11 mouse cellular contexts compared by ENCODE assay signal in the genomic region with DNA sequence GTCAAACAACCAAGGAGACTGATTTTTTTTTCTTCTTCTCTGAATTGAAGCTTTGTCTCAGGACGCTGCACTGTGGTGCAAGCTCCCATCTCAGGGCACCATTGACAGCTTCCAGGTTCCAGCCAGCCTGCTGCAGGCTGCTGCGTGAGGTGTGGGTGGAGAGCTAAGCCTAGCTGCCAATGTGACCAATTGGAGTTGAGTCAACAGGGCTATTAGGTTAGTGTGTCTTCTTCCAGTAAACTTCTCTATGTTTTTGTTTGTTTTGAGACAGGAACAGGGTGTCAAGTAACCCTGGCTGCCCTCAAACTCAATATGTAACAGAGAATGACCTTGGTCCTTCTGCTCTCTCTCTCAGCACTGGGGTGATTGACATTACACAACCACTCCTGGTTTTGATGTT.
DNase-seq lines count a peak whose midpoint lies in the region; ATAC-seq and TF ChIP-seq lines count a peak whose summit lies in the region.
"Had no signal": no experiment of that assay in that cellular context is flagged by ENCODE, and none has a peak within 500 bp of the region (broad histone marks: within the 10 kb centered on the region; RNA-seq: fewer than 3 reads in every experiment).

No protein-coding gene starts in this region.

- TF ChIP-seq EP300 in stomach, postnatal 0 days (optimal IDR thresholded peaks at IDR 0.05): no peak

- peaks cover 6% of the 10 kb centered on the region for H3K4me1 ChIP-seq in midbrain, embryonic 11.5 days (ENCODE audit: control insufficient read depth, insufficient read depth, low read length)
- H3K4me1 ChIP-seq in midbrain, embryonic 16.5 days (ENCODE audit: control insufficient read depth, insufficient read depth, low read length): 0 out of 2 replicates have a peak, but pooled peaks cover 1% of the 10 kb centered on the region
- no peaks in the 10 kb centered on the region for H3K4me1 ChIP-seq in liver, embryonic 11.5 days (replicated peaks; ENCODE audit: control insufficient read depth, insufficient read depth, low read length)
- H3K4me1 ChIP-seq in stomach, postnatal 0 days (replicated peaks; ENCODE audit: control insufficient read depth, insufficient read depth): no peaks in the 10 kb centered on the region; the same call in 1 of the 2 replicates

- no peak overlapping the region for H3K4me2 ChIP-seq in midbrain, embryonic 11.5 days
- no peak overlapping the region for H3K4me2 ChIP-seq in midbrain, embryonic 16.5 days (ENCODE audit: low read length)
- no peak overlapping the region for H3K4me2 ChIP-seq in liver, embryonic 11.5 days
- H3K4me2 ChIP-seq in stomach, postnatal 0 days (replicated peaks; ENCODE audit: low read depth): peak overlapping the region; percentile 23; the same call in 1 of the 2 replicates
- H3K4me2 ChIP-seq: hindbrain, embryonic 15.5 days had no signal

- TF ChIP-seq CTCF in stomach, postnatal 0 days (IDR thresholded peaks at IDR 0.05; ENCODE audit: low read depth): no peak

- H3K9ac ChIP-seq in midbrain, embryonic 11.5 days (ENCODE audit: low read length): no peak overlapping the region
- H3K9ac ChIP-seq in midbrain, embryonic 16.5 days (ENCODE audit: low read depth, low read length): no peak overlapping the region
- H3K9ac ChIP-seq in liver, embryonic 11.5 days (ENCODE audit: low read depth, low read length): no peak overlapping the region
- no peak overlapping the region for H3K9ac ChIP-seq in stomach, postnatal 0 days (ENCODE audit: low read length)
- H3K9ac ChIP-seq: hindbrain, embryonic 15.5 days had no signal

- no peaks in the 10 kb centered on the region for H3K36me3 ChIP-seq in midbrain, embryonic 11.5 days (ENCODE audit: control insufficient read depth, insufficient read depth, low read length)
- H3K36me3 ChIP-seq in midbrain, embryonic 16.5 days (ENCODE audit: control insufficient read depth, insufficient read depth, low read length): no peaks in the 10 kb centered on the region
- H3K36me3 ChIP-seq in liver, embryonic 11.5 days (ENCODE audit: control insufficient read depth, insufficient read depth, low read length): no peaks in the 10 kb centered on the region
- H3K36me3 ChIP-seq in stomach, postnatal 0 days (ENCODE audit: control insufficient read depth, insufficient read depth, low read length): no peaks in the 10 kb centered on the region
- H3K36me3 ChIP-seq: hindbrain, embryonic 15.5 days had no signal

- ATAC-seq in frontal cortex, adult (ENCODE audit: low TSS enrichment): peak; percentile 75
- ATAC-seq in midbrain, embryonic 11.5 days (ENCODE audit: low FRiP score): no peak
- ATAC-seq in midbrain, embryonic 16.5 days: no peak
- ATAC-seq in liver, embryonic 11.5 days (replicated peaks; ENCODE audit: low FRiP score): peak; percentile 57
- ATAC-seq in stomach, postnatal 0 days (ENCODE audit: low FRiP score, low TSS enrichment): peak; percentile 66; the same call in 1 of the 2 replicates
- no peak for ATAC-seq in cerebellum, adult (ENCODE audit: insufficient number of reproducible peaks, low FRiP score, low TSS enrichment)

- H3K27ac ChIP-seq in midbrain, embryonic 11.5 days (ENCODE audit: low read depth, low read length): no peak overlapping the region
- H3K27ac ChIP-seq in midbrain, embryonic 16.5 days (ENCODE audit: low read length): no peak overlapping the region
- no peak overlapping the region for H3K27ac ChIP-seq in liver, embryonic 11.5 days (ENCODE audit: low read depth, low read length)
- no peak overlapping the region for H3K27ac ChIP-seq in stomach, postnatal 0 days (replicated peaks)
- H3K27ac ChIP-seq: heart, adult 2 months; hindbrain, embryonic 15.5 days had no signal

- 56% methylated on average over 2 of the region's 2 CpGs for WGBS in midbrain, embryonic 11.5 days
- 72% methylated on average over 2 of the region's 2 CpGs for WGBS in midbrain, embryonic 16.5 days
- WGBS in liver, embryonic 11.5 days: 35% methylated on average over 2 of the region's 2 CpGs
- WGBS in stomach, postnatal 0 days: 28% methylated on average over 2 of the region's 2 CpGs

- no peak overlapping the region for H3K4me3 ChIP-seq in midbrain, embryonic 11.5 days (ENCODE audit: low read depth, low read length)
- no peak overlapping the region for H3K4me3 ChIP-seq in midbrain, embryonic 16.5 days (ENCODE audit: low read depth, low read length)
- no peak overlapping the region for H3K4me3 ChIP-seq in liver, embryonic 11.5 days (ENCODE audit: low read depth, low read length)
- no peak overlapping the region for H3K4me3 ChIP-seq in stomach, postnatal 0 days (ENCODE audit: low read depth, low read length)
- H3K4me3 ChIP-seq: heart, adult 2 months; hindbrain, embryonic 15.5 days had no signal

- H3K9me3 ChIP-seq in midbrain, embryonic 11.5 days (ENCODE audit: control insufficient read depth, low read length): no peaks in the 10 kb centered on the region
- no peaks in the 10 kb centered on the region for H3K9me3 ChIP-seq in midbrain, embryonic 16.5 days (replicated peaks; ENCODE audit: control insufficient read depth, low read length, poor library complexity, severe bottlenecking)
- H3K9me3 ChIP-seq in liver, embryonic 11.5 days (ENCODE audit: control insufficient read depth, low read length): no peaks in the 10 kb centered on the region
- H3K9me3 ChIP-seq in stomach, postnatal 0 days (ENCODE audit: control insufficient read depth, low read length): no peaks in the 10 kb centered on the region
- H3K9me3 ChIP-seq: hindbrain, embryonic 15.5 days had no signal

- no peak for DNase-seq in frontal cortex, adult 2 months (ENCODE audit: extremely low spot score in 1 of 2, low spot score in 1 of 2)
- peak; percentile 60 for DNase-seq in midbrain, embryonic 11.5 days (ENCODE audit: low spot score, missing footprints)
- DNase-seq in liver, embryonic 11.5 days (ENCODE audit: low spot score): no peak
- DNase-seq in stomach, postnatal 0 days (ENCODE audit: low spot score): peak; percentile 26
- DNase-seq in cerebellum, postnatal 25 days: no peak
- DNase-seq: cerebellum, adult 11-12 months had no signal

- no peaks in the 10 kb centered on the region for H3K27me3 ChIP-seq in midbrain, embryonic 11.5 days (ENCODE audit: control insufficient read depth, insufficient read depth, low read length)
- H3K27me3 ChIP-seq in midbrain, embryonic 16.5 days (ENCODE audit: control insufficient read depth, insufficient read depth, low read depth, low read length): no peaks in the 10 kb centered on the region
- H3K27me3 ChIP-seq in liver, embryonic 11.5 days (replicated peaks; ENCODE audit: control insufficient read depth, insufficient read depth, low read length): no peaks in the 10 kb centered on the region
- H3K27me3 ChIP-seq in stomach, postnatal 0 days (ENCODE audit: control insufficient read depth, insufficient read depth, low read length): no peaks in the 10 kb centered on the region
- H3K27me3 ChIP-seq: hindbrain, embryonic 15.5 days had no signal

Comparison
In these comparisons a context has a peak if more than half of its experiments do, and no peak if none do; other contexts are left out.
1. ATAC-seq: peak in frontal cortex, adult (single experiment), liver, embryonic 11.5 days (single experiment) and stomach, postnatal 0 days (single experiment); none in midbrain, embryonic 11.5 days (single experiment), midbrain, embryonic 16.5 days (single experiment) and cerebellum, adult (single experiment).
2. DNase-seq: peak in midbrain, embryonic 11.5 days (single experiment) and stomach, postnatal 0 days (single experiment); none in frontal cortex, adult 2 months (0 of 2), liver, embryonic 11.5 days (single experiment) and cerebellum, postnatal 25 days (0 of 2).